Mouse (Mus musculus): Measurements from ENCODE around the gene Eaf1.

The Eaf1 gene

DNA sequence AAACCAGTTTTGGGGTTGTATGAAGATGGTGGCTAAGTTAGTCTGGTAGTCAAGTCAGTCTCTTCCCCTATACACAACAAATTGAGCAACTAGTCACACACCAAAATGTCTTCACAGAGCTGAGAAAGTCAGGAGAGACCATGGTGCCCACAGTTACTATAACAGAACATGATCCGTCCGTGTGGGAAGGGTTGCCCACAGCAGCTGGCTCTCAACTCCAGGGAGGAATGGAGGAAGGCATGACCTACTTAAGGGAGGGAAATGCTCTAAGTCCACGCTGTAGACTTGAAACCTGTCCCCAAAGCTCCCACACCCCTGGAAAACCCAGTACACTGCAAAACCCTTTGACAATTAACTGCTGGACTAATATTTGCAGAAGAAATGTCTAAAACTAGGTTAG lies 16.1 kb downstream of the Eaf1 start:
- no peak for DNase-seq

DNA sequence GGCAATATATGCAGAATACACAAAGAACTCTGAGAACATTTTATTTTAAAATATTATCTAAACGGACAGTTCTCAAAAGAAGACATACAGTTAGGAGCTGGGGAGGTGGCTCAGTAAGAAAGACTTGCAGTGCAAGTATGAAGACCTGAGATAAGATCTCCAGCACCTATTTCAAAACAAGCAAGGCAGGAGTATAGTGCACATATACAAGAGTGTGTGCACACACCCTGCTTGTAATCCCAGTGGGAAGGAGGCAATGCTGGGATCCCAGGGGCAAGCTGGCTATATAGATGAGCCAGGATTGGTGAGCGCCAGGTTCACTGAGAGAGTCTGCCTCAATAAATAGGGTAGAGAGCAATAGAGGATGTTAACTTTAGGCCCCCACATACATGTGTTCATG lies 21.7 kb downstream of the Eaf1 start:
- no peak for DNase-seq

DNA sequence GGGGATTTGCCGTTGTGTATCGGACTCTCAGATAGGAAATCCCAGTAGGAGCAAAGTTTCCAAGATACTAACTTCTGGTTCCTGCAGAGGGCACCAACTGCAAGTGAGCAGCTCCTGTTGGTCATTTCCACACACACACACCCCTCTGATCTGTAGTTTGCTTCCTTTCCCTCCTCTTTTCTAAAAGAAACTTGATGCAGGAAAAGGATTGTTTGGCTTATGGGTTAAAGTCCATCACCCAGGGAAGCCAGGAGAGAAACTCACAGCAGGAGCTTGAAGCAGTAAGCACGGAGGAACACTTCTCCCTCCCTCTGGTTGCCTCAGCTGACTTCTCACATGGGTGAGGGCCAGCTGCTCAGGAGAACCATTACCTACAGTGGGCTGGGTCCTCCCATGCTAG lies 25.0 kb downstream of the Eaf1 start:
- peak; percentile 68 for DNase-seq

DNA sequence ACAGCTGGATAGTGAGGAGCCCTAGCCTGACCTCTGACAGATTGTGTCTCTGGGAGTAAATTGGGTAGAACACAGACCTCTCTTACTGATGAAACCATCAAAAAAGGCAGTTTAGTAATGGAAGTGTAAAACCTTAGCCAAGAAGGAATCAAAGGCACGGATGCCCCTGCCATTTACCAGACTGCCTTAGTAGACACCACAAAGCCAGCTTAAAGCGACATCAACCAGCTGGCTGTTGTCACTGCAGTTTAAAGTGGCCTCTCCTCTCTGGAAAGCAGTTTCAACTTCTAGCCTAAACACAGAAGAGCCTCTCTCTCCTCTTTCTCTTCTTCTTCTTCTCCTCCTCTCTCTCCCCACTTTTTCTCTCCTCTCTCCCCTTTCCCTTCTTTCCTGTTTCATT lies 27.1 kb downstream of the Eaf1 start:
- DNase-seq: no peak

- no peak for DNase-seq
Measured at GRCm38 (mm10) chr14:31525040-31525810, 31.0 kb downstream of the Eaf1 start.

DNA sequence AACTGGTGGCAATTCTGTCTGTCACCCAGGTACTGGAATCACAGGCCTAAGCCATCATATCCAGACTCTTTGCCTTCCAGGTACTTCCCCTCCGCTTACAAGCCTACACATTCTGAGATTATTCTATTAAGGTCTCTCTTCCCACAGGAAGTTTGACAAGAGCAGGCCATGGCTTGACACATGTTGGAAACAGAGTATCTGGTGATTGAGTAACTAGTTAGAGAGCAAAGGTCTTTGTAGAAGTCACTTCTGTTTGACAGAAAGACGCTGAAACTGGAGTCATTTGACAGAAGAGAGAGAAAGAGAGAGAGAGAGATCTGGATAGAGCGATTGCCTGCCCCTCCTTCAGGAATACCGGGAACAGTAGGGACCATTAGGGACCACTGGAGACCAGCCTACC lies 36.6 kb downstream of the Eaf1 start:
- peak; percentile 26 for DNase-seq

DNA sequence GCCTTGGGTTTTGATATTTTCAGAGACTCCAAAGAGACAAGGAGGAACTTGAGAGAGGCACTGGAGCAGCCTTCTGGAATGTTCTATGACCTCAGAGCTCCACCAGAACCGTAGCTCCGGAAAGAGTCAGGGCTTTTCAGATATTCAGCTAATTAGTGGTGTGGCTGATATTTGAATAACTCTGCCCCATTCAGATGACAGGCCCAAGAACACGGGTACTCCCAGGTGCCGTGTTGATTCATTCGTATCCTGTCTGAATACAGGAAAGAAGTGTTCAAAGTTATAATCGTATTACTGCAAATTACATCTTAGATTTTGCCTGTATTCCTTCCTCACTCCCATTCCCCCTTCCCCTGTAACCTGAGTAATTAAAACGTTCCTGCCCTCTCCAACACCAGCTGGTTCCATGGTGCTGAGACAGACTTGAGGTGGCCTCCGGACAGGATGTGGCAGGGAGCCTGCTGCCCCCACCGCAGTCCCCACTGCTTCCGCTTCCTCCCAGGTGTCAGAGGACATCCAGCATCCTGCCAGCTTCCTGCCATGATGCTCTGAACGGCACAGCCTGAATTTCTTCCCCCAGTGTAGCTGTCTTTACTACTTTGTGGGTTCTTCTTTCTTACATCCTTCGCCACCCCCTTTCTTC lies 37.4 kb downstream of the Eaf1 start:
- DNase-seq: peak; percentile 26

- DNase-seq: peak; percentile 58
Measured at GRCm38 (mm10) chr14:31532656-31533055, 38.5 kb downstream of the Eaf1 start.

GRCm38 (mm10) chr14:31537298-31537697 lies 43.1 kb downstream of the Eaf1 start:
- peak; percentile 31 for DNase-seq

- DNase-seq: no peak
Measured at GRCm38 (mm10) chr14:31543885-31544442, 49.8 kb downstream of the Eaf1 start.

- DNase-seq: no peak
Measured at GRCm38 (mm10) chr14:31555021-31555420, 60.8 kb downstream of the Eaf1 start.

- no peak for DNase-seq
Measured at GRCm38 (mm10) chr14:31555963-31556434, 61.8 kb downstream of the Eaf1 start.

DNA sequence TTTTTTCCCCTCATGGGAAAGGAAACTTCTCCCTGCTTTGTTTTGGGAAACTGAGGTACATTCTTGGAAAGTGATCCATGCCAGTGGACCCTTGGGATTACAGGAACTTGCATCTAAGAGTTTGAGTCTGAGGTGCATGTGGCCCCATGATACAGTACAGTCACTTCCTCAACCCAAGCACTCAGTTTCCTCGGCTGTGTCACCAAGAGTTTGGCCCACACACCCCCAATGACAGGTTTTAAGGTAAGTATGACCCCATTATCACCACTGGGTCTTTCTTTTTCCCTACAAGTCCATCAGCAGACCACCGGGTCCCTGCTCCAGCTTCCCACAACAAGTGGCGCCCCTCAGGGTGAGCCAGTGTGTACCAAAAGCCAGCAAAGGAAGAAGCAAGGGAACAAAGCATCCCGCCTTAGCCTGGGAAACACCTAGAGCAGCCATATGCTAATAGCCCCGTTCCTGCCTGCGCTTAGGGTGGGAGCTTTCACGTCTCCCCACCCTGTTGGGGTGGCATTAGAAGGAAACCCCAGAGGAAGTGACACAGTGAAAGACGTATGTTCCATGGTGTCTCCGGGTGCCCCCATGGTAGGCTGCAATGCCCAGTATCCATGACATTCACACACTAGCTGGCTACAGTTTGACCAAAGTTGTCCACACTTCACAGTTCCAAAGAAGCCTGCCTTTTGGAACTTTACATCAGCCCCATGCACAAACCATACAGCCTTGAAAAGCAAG lies 62.5 kb downstream of the Eaf1 start:
- no peak for DNase-seq

DNA sequence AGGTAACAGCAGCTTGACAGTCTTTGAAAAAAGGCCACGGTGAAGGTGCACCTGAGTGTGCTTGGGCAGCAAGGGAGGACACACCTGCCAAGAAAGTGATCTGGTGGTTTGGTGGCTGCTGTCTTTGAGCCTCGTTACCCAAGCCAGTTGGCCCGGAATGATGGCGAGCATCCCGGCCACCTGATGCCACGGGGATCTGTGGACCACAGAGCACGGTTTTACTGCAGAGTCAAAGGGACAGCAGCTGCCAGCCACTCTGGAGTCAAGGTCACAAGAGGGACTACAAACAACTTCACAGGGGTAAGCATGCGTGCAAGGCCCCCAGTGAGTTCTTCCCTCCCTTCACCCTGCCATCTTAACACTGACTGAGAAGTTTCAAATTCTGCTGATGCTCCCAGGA lies 63.1 kb downstream of the Eaf1 start:
- no peak for DNase-seq

DNA sequence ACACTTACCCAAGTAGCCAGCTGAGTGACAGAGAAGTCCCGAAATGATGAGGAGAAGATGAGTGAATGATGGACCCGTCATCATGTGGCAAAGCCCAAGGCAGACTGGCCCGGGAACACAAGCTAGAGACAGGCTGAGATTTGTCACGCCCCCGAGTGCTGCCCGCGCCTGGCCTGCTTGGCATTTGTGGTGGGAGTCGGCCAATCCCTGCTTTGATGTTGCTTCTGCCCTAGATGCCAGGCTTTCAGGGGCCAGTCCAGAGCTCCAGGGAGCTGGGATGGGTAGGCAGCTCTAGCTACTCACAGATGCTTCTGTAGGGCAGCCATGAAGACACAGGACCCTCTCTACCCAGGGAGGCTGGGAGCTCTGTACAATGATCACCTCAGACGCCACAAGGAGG lies 63.6 kb downstream of the Eaf1 start:
- no peak for DNase-seq

GRCm38 (mm10) chr14:31559216-31559615 lies 65.0 kb downstream of the Eaf1 start:
- DNase-seq: no peak
